Mouse (Mus musculus): Measurements from ENCODE around the gene Gm47841. TPM values are rescaled to one million over a fixed set of nuclear protein-coding genes. Genes with fewer than 3 reads are reported as not detected.

Gm47841 gene
- polyA plus RNA-seq, 1 experiment from 2014 or later: not detected

- Histone ChIP-seq H3K4me2 (ENCODE audit: low read depth, severe bottlenecking) (no peak overlapping the region), H3K4me3 (ENCODE audit: low read depth, low read length) (no peak overlapping the region), H3K27me3 (ENCODE audit: control insufficient read depth, insufficient read depth, low read length) (no peaks in the 10 kb centered on the region), H3K9me3 (ENCODE audit: control insufficient read depth, low read length) (no peaks in the 10 kb centered on the region), H3K4me1 (ENCODE audit: control insufficient read depth, insufficient read depth, low read length) (peaks cover 59% of the 10 kb centered on the region), H3K27ac (replicated peaks; ENCODE audit: low read depth, low read length) (no peak overlapping the region), H3K36me3 (ENCODE audit: control insufficient read depth, insufficient read depth, low read length) (no peaks in the 10 kb centered on the region), H3K9ac (ENCODE audit: low read length) (no peak overlapping the region)
- WGBS: 79% methylated on average over 4 of the region's 4 CpGs
- no peak for ATAC-seq (ENCODE audit: insufficient number of reproducible peaks, low FRiP score, low TSS enrichment, low read depth)
- DNase-seq (ENCODE audit: low spot score): no peak
Measured at GRCm38 (mm10) chr15:101068671-101069070, 21.5 kb upstream of the Gm47841 start.

GRCm38 (mm10) chr15:101068029-101068428 lies 20.8 kb upstream of the Gm47841 start:
- DNase-seq (ENCODE audit: low spot score): no peak
- no peak overlapping the region for H3K9ac ChIP-seq (ENCODE audit: low read length)
- peaks cover 59% of the 10 kb centered on the region for H3K4me1 ChIP-seq (ENCODE audit: control insufficient read depth, insufficient read depth, low read length)
- H3K4me3 ChIP-seq (ENCODE audit: low read depth, low read length): no peak overlapping the region
- no peaks in the 10 kb centered on the region for H3K36me3 ChIP-seq (ENCODE audit: control insufficient read depth, insufficient read depth, low read length)
- ATAC-seq (ENCODE audit: insufficient number of reproducible peaks, low FRiP score, low TSS enrichment, low read depth): no peak
- 69% methylated on average over 3 of the region's 3 CpGs for WGBS
- no peaks in the 10 kb centered on the region for H3K27me3 ChIP-seq (ENCODE audit: control insufficient read depth, insufficient read depth, low read length)
- H3K27ac ChIP-seq (replicated peaks; ENCODE audit: low read depth, low read length): no peak overlapping the region
- no peak overlapping the region for H3K4me2 ChIP-seq (ENCODE audit: low read depth, severe bottlenecking)
- H3K9me3 ChIP-seq (ENCODE audit: control insufficient read depth, low read length): no peaks in the 10 kb centered on the region

- Histone ChIP-seq H3K27ac (replicated peaks; ENCODE audit: low read depth, low read length) (no peak overlapping the region), H3K9ac (ENCODE audit: low read length) (no peak overlapping the region), H3K4me2 (ENCODE audit: low read depth, severe bottlenecking) (no peak overlapping the region), H3K4me1 (ENCODE audit: control insufficient read depth, insufficient read depth, low read length) (peaks cover 64% of the 10 kb centered on the region), H3K9me3 (ENCODE audit: control insufficient read depth, low read length) (no peaks in the 10 kb centered on the region), H3K4me3 (ENCODE audit: low read depth, low read length) (no peak overlapping the region), H3K36me3 (ENCODE audit: control insufficient read depth, insufficient read depth, low read length) (no peaks in the 10 kb centered on the region), H3K27me3 (ENCODE audit: control insufficient read depth, insufficient read depth, low read length) (no peaks in the 10 kb centered on the region)
- ATAC-seq (ENCODE audit: insufficient number of reproducible peaks, low FRiP score, low TSS enrichment, low read depth) (no peak), DNase-seq (ENCODE audit: low spot score) (no peak)
- 20% methylated on average over 7 of the region's 9 CpGs for WGBS
Measured at GRCm38 (mm10) chr15:101066920-101067696, 19.9 kb upstream of the Gm47841 start.

GRCm38 (mm10) chr15:101066364-101066847 lies 19.2 kb upstream of the Gm47841 start:
- no peak for ATAC-seq (ENCODE audit: insufficient number of reproducible peaks, low FRiP score, low TSS enrichment, low read depth)
- no peak for DNase-seq (ENCODE audit: low spot score)

DNA sequence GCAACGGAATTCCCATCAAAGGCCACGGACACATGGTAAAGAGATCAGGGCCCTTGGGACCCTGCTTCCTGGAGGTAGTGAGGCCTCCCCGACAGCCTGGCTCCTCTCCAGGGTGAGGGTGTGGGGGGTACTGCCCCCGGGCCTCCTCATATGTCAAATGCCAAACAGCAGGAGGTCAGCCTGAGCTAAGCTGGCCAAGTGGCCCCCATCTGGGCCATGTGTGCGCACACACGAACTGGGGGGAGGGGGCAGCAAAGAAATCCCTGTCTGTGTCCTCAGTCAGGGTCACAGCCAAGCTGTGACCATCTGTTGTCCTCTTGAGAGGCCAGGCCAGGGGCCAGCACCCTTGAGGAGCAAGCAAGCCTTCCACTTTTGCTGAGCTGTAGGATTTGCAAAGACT lies 17.9 kb upstream of the Gm47841 start:
- Histone ChIP-seq H3K36me3 (ENCODE audit: control insufficient read depth, insufficient read depth, low read length) (no peaks in the 10 kb centered on the region), H3K4me1 (ENCODE audit: control insufficient read depth, insufficient read depth, low read length) (peaks cover 55% of the 10 kb centered on the region), H3K4me2 (ENCODE audit: low read depth, severe bottlenecking) (no peak overlapping the region), H3K27ac (replicated peaks; ENCODE audit: low read depth, low read length) (peak overlapping the region; percentile 39; the same call in 1 of the 2 replicates), H3K9ac (ENCODE audit: low read length) (no peak overlapping the region; the same call in 1 of the 2 replicates), H3K9me3 (ENCODE audit: control insufficient read depth, low read length) (no peaks in the 10 kb centered on the region), H3K27me3 (ENCODE audit: control insufficient read depth, insufficient read depth, low read length) (no peaks in the 10 kb centered on the region), H3K4me3 (ENCODE audit: low read depth, low read length) (no peak overlapping the region)
- DNase-seq (ENCODE audit: low spot score) (no peak), ATAC-seq (ENCODE audit: insufficient number of reproducible peaks, low FRiP score, low TSS enrichment, low read depth) (no peak)
- WGBS: 16% methylated on average over 6 of the region's 6 CpGs

More at GRCm38 (mm10) chr15:101066364-101066847, 19.2 kb upstream of the Gm47841 start:
- H3K27me3 ChIP-seq (ENCODE audit: control insufficient read depth, insufficient read depth, low read length): no peaks in the 10 kb centered on the region
- H3K4me2 ChIP-seq (ENCODE audit: low read depth, severe bottlenecking): no peak overlapping the region
- no peaks in the 10 kb centered on the region for H3K9me3 ChIP-seq (ENCODE audit: control insufficient read depth, low read length)
- H3K36me3 ChIP-seq (ENCODE audit: control insufficient read depth, insufficient read depth, low read length): no peaks in the 10 kb centered on the region
- no peak overlapping the region for H3K4me3 ChIP-seq (ENCODE audit: low read depth, low read length)
- no peak overlapping the region for H3K9ac ChIP-seq (ENCODE audit: low read length)
- 9% methylated on average over 6 of the region's 6 CpGs for WGBS
- no peak overlapping the region for H3K27ac ChIP-seq (replicated peaks; ENCODE audit: low read depth, low read length)
- H3K4me1 ChIP-seq (ENCODE audit: control insufficient read depth, insufficient read depth, low read length): peaks cover 69% of the 10 kb centered on the region

DNA sequence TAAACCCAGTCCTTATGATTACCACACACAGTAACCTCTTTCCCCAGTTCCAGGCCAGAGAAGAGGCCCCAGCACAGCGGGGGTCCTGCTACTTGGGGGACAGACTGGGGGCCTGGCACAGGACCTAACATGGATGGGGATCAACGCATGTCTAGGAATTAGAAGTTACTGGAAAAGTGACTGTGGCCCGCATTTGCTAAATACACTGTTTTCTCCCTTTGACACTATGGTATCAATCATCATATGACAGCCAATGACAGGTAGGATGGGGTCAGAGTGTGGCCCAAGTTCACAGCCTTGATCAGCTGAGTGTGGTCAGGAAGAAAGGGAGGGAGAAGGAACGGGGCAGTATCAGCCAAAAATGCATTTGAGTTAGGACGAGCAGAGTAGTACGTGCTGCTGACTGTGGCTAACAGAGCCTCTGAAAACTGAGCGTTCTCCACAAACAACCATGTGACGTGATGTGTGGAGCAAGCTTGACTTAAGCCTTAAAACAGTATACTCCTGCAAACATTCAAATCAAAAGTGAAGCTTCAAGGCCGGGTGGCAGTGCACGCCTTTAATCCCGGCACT lies 13.2 kb upstream of the Gm47841 start:
- H3K36me3 ChIP-seq (ENCODE audit: control insufficient read depth, insufficient read depth, low read length): no peaks in the 10 kb centered on the region
- H3K4me3 ChIP-seq (ENCODE audit: low read depth, low read length): no peak overlapping the region
- no peaks in the 10 kb centered on the region for H3K27me3 ChIP-seq (ENCODE audit: control insufficient read depth, insufficient read depth, low read length)
- H3K9me3 ChIP-seq (ENCODE audit: control insufficient read depth, low read length): no peaks in the 10 kb centered on the region
- H3K9ac ChIP-seq (ENCODE audit: low read length): no peak overlapping the region
- peaks cover 15% of the 10 kb centered on the region for H3K4me1 ChIP-seq (ENCODE audit: control insufficient read depth, insufficient read depth, low read length)
- 74% methylated on average over 11 of the region's 11 CpGs for WGBS
- DNase-seq (ENCODE audit: low spot score) (no peak), ATAC-seq (ENCODE audit: insufficient number of reproducible peaks, low FRiP score, low TSS enrichment, low read depth) (no peak)
- H3K27ac ChIP-seq (replicated peaks; ENCODE audit: low read depth, low read length): no peak overlapping the region
- H3K4me2 ChIP-seq (ENCODE audit: low read depth, severe bottlenecking): no peak overlapping the region

DNA sequence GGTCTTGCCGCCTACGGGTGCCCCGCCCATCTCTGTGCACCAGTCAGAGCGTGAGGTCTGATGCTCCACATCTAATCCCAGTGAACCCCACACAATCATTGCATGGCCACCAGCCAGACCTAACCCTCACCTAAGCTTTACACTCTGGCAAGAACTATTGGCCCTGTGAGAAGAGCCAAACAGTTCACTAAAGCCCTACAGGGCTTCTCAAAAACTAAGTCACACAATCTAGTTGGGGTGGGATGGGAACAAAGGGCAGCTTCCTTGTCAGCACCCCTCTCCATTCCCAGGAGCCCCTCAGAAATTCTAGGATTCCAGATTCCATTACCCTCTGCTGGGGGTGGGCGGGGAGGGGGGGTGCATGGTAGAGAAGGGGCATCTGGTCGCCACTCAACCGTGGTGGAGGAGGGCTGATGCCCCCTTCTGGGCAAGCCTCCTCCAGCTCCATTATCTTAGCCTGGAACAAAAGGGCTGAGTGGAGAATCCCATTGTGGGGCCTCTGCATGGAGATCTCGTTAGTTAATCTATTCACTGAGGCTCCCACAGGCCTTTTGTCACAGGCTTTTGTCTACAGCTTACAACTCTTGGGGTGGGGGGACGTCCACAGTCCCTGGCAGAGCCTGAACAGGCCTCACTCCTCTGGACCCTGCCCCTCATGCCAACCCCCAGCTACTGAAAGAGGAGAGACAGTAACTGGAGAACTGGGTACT lies 12.5 kb upstream of the Gm47841 start:
- 61% methylated on average over 9 of the region's 9 CpGs for WGBS

DNA sequence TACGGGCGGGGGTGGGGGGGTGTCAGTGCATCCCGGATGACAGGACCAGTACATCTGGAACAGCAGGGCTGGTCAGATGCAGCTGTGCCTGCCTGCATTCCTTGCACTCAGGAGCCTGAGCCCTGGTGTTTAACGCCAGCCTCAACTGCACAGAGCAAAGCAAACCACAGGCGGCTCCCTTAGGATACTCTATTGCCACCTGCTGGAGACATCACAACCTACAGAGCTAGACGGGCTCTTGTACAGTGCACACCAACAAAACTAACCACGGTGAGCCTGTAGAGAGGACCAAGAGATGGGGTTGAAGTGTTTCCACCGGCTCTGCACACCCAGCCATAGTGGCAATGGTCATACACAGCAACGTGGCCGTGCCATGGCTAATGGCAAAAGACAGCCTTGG lies 9.0 kb upstream of the Gm47841 start:
- Histone ChIP-seq H3K36me3 (ENCODE audit: control insufficient read depth, insufficient read depth, low read length) (peaks cover 2% of the 10 kb centered on the region; the same call in 1 of the 2 replicates), H3K27me3 (ENCODE audit: control insufficient read depth, insufficient read depth, low read length) (peaks cover 25% of the 10 kb centered on the region), H3K4me3 (ENCODE audit: low read depth, low read length) (no peak overlapping the region), H3K9me3 (ENCODE audit: control insufficient read depth, low read length) (no peaks in the 10 kb centered on the region), H3K4me2 (ENCODE audit: low read depth, severe bottlenecking) (no peak overlapping the region), H3K27ac (replicated peaks; ENCODE audit: low read depth, low read length) (no peak overlapping the region), H3K4me1 (ENCODE audit: control insufficient read depth, insufficient read depth, low read length) (peaks cover 19% of the 10 kb centered on the region), H3K9ac (ENCODE audit: low read length) (no peak overlapping the region)
- ATAC-seq (ENCODE audit: insufficient number of reproducible peaks, low FRiP score, low TSS enrichment, low read depth) (0 out of 2 replicates have a peak, but pooled peaks have one; percentile 51), DNase-seq (ENCODE audit: low spot score) (peak; percentile 78)
- 46% methylated on average over 10 of the region's 10 CpGs for WGBS

More for the DNA sequence above, 12.5 kb upstream of the Gm47841 start:
- DNase-seq (ENCODE audit: low spot score): no peak
- Histone ChIP-seq H3K4me2 (ENCODE audit: low read depth, severe bottlenecking) (no peak overlapping the region), H3K9ac (ENCODE audit: low read length) (no peak overlapping the region), H3K36me3 (ENCODE audit: control insufficient read depth, insufficient read depth, low read length) (no peaks in the 10 kb centered on the region), H3K27me3 (ENCODE audit: control insufficient read depth, insufficient read depth, low read length) (peaks cover under 1% of the 10 kb centered on the region), H3K4me3 (ENCODE audit: low read depth, low read length) (no peak overlapping the region), H3K9me3 (ENCODE audit: control insufficient read depth, low read length) (no peaks in the 10 kb centered on the region), H3K4me1 (ENCODE audit: control insufficient read depth, insufficient read depth, low read length) (peaks cover 9% of the 10 kb centered on the region; the same call in 1 of the 2 replicates), H3K27ac (replicated peaks; ENCODE audit: low read depth, low read length) (no peak overlapping the region)
- ATAC-seq (ENCODE audit: insufficient number of reproducible peaks, low FRiP score, low TSS enrichment, low read depth): no peak

Data from limb, embryonic 11.5 days (tissue).